Mouse (Mus musculus) B cell, adult 2 months (primary cell): ENCODE measurements around the gene Spata1.

ENCODE experiments used
- DNase-seq, 2 experiments: peaks; one replicate each; pipeline ENCODE4 v3.0.0; 2022

Gene Spata1

GRCm38 (mm10) chr3:146417873-146418272 is 81.7 kb downstream of the Spata1 start:
- DNase-seq, result no peak

GRCm38 (mm10) chr3:146414555-146414954 is 85.0 kb downstream of the Spata1 start:
- DNase-seq, result no peak

GRCm38 (mm10) chr3:146413992-146414391 is 85.6 kb downstream of the Spata1 start:
- DNase-seq, result no peak

GRCm38 (mm10) chr3:146413016-146413415 is 86.5 kb downstream of the Spata1 start:
- no peak for DNase-seq

GRCm38 (mm10) chr3:146412480-146412879 is 87.1 kb downstream of the Spata1 start:
- no peak for DNase-seq

- no peak for DNase-seq
Measured at GRCm38 (mm10) chr3:146412008-146412407, 87.5 kb downstream of the Spata1 start.

GRCm38 (mm10) chr3:146410114-146410513 is 89.4 kb downstream of the Spata1 start:
- DNase-seq, result no peak
